Mouse (Mus musculus): ENCODE measurements around the gene Arid5b.

Arid5b gene

DNA sequence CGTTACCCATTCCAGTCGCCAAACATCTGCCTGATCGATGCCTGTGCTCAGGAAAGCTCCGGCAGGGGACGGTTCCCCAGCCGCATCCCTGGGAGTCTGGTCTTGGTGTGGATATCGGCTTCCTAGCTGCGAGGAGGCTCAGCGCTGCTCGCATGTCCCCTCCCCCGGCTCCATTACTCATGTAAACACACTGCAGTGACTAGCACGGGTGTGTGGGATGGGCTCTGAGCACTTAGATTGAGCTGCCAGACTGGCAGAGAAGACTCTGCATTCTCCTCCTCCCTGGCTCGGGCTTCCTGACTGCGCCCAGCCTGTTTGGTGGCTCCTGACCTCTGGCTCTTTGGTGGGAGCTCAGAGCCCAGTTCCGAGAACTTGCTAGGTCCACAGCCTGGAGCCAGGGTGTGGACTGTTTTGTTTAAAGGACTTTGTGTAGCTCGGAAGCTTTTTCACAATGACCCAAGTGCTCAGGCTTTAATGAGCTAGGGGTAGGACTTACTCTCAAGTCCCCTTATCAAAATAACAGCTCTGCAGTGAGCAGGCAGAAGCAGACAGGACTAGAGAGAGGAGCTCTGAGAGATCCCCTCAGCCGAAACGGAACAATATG lies 142.0 kb downstream of the Arid5b start:
- peak; percentile 97 for DNase-seq (ENCODE audit: low read depth, low spot score)

DNA sequence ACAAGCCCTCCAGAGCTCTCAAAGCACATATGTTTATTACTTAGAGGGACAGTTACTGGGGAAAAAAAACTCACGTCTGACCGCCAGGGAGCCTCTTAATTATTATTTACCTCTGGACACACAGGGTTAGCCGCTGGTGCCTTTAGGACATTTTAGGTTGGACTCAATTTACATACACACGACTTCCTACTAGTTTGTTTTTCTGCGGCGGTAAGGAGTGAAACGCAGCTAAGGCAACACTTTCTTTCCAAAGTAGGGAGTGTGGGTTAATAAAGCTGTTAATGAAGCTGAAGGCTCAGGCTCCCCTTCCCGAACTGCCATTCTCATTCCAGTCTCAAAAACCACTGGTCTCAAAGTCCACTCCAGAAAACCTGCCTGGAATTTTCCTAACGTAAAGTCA lies 142.5 kb downstream of the Arid5b start:
- DNase-seq (ENCODE audit: low read depth, low spot score) = no peak

DNA sequence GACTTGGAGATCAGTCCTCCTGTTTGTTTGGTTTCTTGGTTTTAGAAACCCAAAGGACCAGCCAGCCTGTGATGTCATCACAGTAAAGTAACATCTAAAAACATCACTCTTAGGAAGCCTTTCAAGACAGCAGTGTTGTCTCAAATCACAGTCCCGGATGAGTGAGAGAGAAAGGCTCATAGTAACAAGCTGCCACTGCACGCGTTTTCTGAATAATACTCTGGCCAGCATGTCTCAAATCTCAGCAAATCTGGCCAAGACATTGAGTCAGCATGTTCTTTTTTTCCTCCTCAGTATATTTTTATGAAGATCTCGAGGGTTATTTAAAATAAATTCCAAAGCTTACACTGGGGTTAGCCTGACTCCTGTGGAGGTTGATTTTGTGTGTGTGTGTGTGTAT lies 143.1 kb downstream of the Arid5b start:
- DNase-seq (ENCODE audit: low read depth, low spot score) = no peak

DNA sequence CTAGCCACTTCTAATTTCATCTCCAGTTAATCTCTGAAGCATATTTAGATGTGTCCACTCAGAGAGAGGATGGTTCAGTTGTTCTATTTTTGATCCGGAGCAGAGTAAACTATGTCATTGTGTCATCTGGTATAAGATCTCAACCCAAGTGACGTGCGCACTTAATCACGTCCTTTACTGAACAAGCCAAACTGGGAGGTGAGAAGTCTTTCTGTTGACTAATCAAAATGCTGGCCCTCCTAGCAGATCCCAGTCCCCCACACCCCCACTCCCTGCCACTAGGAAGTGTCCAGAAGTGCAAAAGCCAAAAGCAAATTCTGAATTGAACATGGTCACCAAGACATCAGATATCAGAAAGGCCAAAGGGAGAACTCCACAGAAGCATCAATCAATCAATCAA lies 144.0 kb downstream of the Arid5b start:
- DNase-seq (ENCODE audit: low read depth, low spot score) = no peak

GRCm38 (mm10) chr10:68134071-68134470 lies 144.5 kb downstream of the Arid5b start:
- no peak for DNase-seq (ENCODE audit: low read depth, low spot score)

DNA sequence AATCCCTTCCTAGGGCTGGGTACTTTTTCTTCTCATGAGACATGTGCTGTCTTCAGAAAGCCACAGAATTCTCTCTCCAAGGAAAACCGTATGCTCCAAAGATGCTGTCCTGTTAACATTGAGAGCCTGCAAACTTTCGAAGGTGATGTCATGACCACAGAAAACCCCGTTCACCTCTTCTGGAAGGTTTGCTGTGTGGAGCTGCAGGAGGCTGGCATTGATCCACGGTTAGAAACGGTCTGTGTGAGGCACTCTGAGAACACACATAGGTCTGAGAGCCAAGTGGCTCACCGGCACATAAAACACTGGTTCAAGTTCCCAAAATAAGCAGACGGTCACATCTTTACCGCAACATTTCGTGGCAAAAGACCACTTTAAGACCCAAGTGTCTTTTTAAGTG lies 145.9 kb downstream of the Arid5b start:
- DNase-seq (ENCODE audit: low read depth, low spot score) = no peak

GRCm38 (mm10) chr10:68132154-68132553 lies 146.4 kb downstream of the Arid5b start:
- no peak for DNase-seq (ENCODE audit: low read depth, low spot score)

GRCm38 (mm10) chr10:68129651-68130050 lies 148.9 kb downstream of the Arid5b start:
- DNase-seq (ENCODE audit: low read depth, low spot score) = no peak

- no peak for DNase-seq (ENCODE audit: low read depth, low spot score)
Observed at GRCm38 (mm10) chr10:68129009-68129408, 149.5 kb downstream of the Arid5b start.

DNA sequence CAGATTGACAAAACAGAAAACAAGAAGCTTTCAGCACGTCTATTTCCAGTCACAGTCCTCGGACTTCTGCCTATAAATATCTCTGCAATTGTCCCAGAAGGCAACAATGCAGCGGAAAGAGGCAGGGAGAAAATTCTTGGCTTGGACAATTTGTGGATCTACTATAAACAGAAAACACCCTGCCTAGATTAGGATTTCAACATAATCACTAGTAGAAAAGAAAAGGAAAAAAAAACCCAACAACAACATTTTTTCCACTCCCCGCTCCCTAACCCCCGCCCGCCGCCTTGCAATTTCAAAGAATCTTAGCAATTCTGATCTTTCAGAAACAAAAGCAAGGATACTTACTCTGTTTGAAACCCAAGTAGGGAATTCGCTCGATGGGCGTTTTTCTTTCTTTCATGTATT lies 150.1 kb downstream of the Arid5b start:
- DNase-seq (ENCODE audit: low read depth, low spot score) = peak; percentile 62

DNA sequence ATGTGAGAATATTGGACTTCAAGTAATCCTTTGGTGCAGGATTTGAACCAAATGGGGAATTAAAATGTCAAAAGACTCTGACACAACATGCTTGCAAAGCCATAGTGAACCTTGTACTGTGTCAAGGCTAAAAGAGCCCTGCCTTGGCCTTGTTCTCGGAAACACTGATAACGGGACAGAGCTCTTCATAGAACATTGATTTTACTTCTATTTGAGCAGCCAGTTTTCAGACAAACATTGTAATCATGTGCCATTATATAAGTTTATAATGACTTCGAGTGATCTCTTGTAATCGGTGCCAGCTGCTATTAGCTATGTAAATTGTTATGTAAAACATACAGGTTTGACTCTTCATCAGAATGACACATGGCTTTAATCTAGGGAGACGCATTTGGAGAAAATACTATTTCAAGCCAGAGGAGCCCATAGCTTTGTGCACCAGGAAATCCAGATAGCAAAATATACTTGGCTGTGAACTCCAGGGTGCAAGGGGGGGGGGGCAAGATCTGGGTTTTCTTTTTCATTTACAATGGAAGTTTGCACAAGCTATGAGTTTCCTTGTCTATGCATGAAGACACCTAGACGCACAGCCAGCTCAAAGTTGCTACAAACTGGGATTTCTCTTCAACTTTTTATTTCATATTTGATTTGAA lies 150.8 kb downstream of the Arid5b start:
- DNase-seq (ENCODE audit: low read depth, low spot score) = no peak

GRCm38 (mm10) chr10:68127104-68127503 lies 151.4 kb downstream of the Arid5b start:
- no peak for DNase-seq (ENCODE audit: low read depth, low spot score)

GRCm38 (mm10) chr10:68126551-68126950 lies 152.0 kb downstream of the Arid5b start:
- DNase-seq (ENCODE audit: low read depth, low spot score) = no peak

DNA sequence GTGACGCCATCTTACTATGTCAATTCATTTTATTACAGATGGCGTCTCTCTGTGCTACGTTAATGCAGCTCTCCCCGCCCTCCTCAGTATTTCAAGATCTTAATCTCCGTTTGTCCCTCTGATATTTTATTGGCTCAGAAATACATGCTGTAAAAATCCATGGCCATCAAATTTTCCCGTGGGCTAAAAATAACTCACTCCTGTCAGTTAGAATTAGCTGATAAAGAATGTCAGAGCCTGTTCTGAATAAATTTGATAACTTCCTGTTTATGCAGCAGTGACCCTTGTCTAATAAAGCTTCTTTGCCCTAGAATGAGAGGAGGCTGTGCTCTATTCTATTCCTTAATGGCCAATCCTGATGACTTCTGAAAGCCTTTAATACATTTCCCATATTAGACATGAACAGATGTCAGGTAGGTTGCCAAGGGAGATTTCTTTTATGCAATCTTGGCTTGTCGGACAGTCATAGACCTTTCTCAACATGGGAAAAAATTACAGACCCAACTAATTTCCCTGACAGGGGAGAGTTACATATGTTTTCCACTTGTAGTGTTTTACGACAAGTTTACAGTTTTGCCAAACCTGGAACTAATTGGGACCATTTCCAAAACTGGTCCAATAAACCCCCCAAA lies 152.5 kb downstream of the Arid5b start:
- no peak for DNase-seq (ENCODE audit: low read depth, low spot score)

DNA sequence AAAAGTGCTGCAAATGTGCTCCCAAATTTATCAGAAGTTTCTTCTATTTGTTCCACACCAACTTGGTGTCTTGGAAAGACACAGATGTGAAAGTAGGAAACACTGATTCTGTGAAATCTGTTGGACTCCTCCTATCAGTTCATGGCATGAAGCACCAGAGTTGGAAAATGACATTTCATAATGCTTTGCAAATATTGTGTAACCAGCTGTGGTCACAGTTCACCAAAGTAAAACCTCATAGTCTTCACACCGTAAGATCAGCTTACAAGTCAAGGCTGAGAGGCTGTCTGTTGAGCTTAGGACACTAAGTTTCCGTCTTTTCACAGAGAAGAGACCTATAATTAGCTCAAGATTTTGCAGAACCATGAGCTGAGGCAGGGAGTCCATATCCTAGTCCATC lies 153.6 kb downstream of the Arid5b start:
- DNase-seq (ENCODE audit: low read depth, low spot score) = no peak

- no peak for DNase-seq (ENCODE audit: low read depth, low spot score)
Observed at GRCm38 (mm10) chr10:68123446-68123845, 155.1 kb downstream of the Arid5b start.

GRCm38 (mm10) chr10:68121960-68122359 lies 156.6 kb downstream of the Arid5b start:
- no peak for DNase-seq (ENCODE audit: low read depth, low spot score)

- DNase-seq (ENCODE audit: low read depth, low spot score) = no peak
Observed at GRCm38 (mm10) chr10:68121251-68121650, 157.3 kb downstream of the Arid5b start.

GRCm38 (mm10) chr10:68120011-68120410 lies 158.5 kb downstream of the Arid5b start:
- no peak for DNase-seq (ENCODE audit: low read depth, low spot score)

- no peak for DNase-seq (ENCODE audit: low read depth, low spot score)
Observed at GRCm38 (mm10) chr10:68119285-68119684, 159.3 kb downstream of the Arid5b start.

GRCm38 (mm10) chr10:68114955-68115354 lies 163.6 kb downstream of the Arid5b start:
- DNase-seq (ENCODE audit: low read depth, low spot score) = peak; percentile 97

DNA sequence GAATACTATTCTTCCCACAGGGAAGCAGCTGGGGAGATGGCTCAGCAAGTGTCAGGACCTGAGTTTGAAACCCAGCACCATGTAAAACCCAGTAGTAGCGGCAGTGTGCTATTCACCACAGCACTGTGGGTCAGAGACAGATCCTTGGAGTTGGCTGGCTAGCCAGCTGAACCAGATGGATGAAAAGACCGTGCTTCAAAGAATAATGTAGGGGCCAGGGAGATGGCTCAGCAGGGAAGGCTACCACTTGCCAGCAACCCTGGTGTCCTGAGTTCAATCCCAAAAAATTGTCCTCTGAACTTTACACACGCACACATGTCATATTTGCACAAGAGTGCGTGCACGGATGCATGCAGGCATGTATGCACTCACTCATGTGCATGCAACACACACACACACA lies 164.9 kb downstream of the Arid5b start:
- DNase-seq (ENCODE audit: low read depth, low spot score) = no peak

- DNase-seq (ENCODE audit: low read depth, low spot score) = no peak
Observed at GRCm38 (mm10) chr10:68112983-68113382, 165.6 kb downstream of the Arid5b start.
